ENCODE assay signal across 13 mouse cellular contexts in the genomic region with DNA sequence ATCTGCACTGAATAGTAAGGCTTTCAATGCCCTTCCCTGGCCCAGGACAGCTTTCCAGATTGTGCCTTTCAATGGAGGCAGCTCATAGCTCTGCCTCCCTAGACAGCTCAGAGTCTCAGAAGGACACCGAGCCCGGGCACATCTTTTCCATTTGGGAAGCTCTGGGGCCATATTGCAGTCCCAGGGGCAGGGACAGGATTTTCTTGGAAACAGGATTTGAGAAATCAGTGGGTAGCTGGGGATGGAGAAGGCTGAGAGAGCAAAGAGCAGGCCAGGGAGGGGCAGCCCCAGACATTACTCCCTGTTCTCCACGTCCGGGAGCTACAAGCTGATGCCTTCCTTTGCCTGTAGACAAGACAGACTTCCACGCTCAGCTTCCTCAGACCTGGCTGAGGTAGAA. TPM values are rescaled to one million over a fixed set of nuclear protein-coding genes. Genes with fewer than 3 reads are reported as not detected.
DNase-seq lines count a peak whose midpoint lies in the region; ATAC-seq and TF ChIP-seq lines count a peak whose summit lies in the region.
"Had no signal": no experiment of that assay in that cellular context is flagged by ENCODE, and none has a peak within 500 bp of the region (broad histone marks: within the 10 kb centered on the region; RNA-seq: fewer than 3 reads in every experiment).

No protein-coding gene starts in this region.

- no peak for TF ChIP-seq EP300 in liver, postnatal 0 days (IDR thresholded peaks at IDR 0.05; ENCODE audit: low read depth)

- H3K27me3 ChIP-seq in heart, embryonic 13.5 days (replicated peaks) = no peaks in the 10 kb centered on the region
- no peaks in the 10 kb centered on the region for H3K27me3 ChIP-seq in liver, postnatal 0 days (ENCODE audit: insufficient read depth, low read length)
- H3K27me3 ChIP-seq in limb, embryonic 10.5 days (ENCODE audit: low read depth, poor library complexity, severe bottlenecking) = no peaks in the 10 kb centered on the region
- H3K27me3 ChIP-seq: limb, embryonic 13.5 days had no signal

- H3K36me3 ChIP-seq in heart, embryonic 13.5 days = no peaks in the 10 kb centered on the region
- no peaks in the 10 kb centered on the region for H3K36me3 ChIP-seq in liver, postnatal 0 days (replicated peaks; ENCODE audit: insufficient read depth, low read length)
- H3K36me3 ChIP-seq in limb, embryonic 10.5 days = no peaks in the 10 kb centered on the region
- H3K36me3 ChIP-seq: limb, embryonic 13.5 days had no signal

- no peak for TF ChIP-seq CTCF in liver, postnatal 0 days (IDR thresholded peaks at IDR 0.05; ENCODE audit: low read depth)
- TF ChIP-seq CTCF in bone marrow, adult 2 months (IDR thresholded peaks at IDR 0.05; ENCODE audit: control insufficient read depth, insufficient read depth, low read length) = no peak

- no peak overlapping the region for H3K4me2 ChIP-seq in heart, embryonic 13.5 days
- no peak overlapping the region for H3K4me2 ChIP-seq in liver, postnatal 0 days (ENCODE audit: low read depth, low read length)
- H3K4me2 ChIP-seq: limb, embryonic 13.5 days; lung, embryonic 14.5 days had no signal

- H3K4me1 ChIP-seq in heart, embryonic 13.5 days = peaks cover 63% of the 10 kb centered on the region
- H3K4me1 ChIP-seq in liver, postnatal 0 days (ENCODE audit: insufficient read depth) = peaks cover 17% of the 10 kb centered on the region
- peaks cover 6% of the 10 kb centered on the region for H3K4me1 ChIP-seq in bone marrow, adult 2 months (ENCODE audit: control insufficient read depth, insufficient read depth, low read length)
- peaks cover 41% of the 10 kb centered on the region for H3K4me1 ChIP-seq in limb, embryonic 10.5 days

- WGBS in heart, embryonic 13.5 days = 61% methylated on average over 5 of the region's 5 CpGs
- WGBS in liver, postnatal 0 days (ENCODE audit: insufficient replicate concordance) = 80% methylated on average over 5 of the region's 5 CpGs
- WGBS in bone marrow, adult 2 months = 80% methylated on average over 5 of the region's 5 CpGs
- 78% methylated on average over 5 of the region's 5 CpGs for WGBS in limb, embryonic 10.5 days

- ATAC-seq in heart, embryonic 13.5 days (ENCODE audit: extremely low read depth, insufficient number of reproducible peaks, low FRiP score, low TSS enrichment) = no peak
- no peak for ATAC-seq in liver, postnatal 0 days
- ATAC-seq: CD4-positive, CD25-positive, alpha-beta regulatory T cell, adult 4 months had no signal

- no peak overlapping the region for H3K4me3 ChIP-seq in heart, embryonic 13.5 days
- no peak overlapping the region for H3K4me3 ChIP-seq in liver, postnatal 0 days (ENCODE audit: low read depth, low read length)
- H3K4me3 ChIP-seq in bone marrow, adult 2 months (replicated peaks; ENCODE audit: control insufficient read depth, low read depth, low read length) = no peak overlapping the region
- no peak overlapping the region for H3K4me3 ChIP-seq in limb, embryonic 10.5 days
- H3K4me3 ChIP-seq: erythroblast, embryonic 14.5 days; limb, embryonic 13.5 days had no signal

- intact Hi-C loops in heart, postnatal 36 days (cut with DNase I) = no loop called here

- no peak for DNase-seq in heart, postnatal 36 days
- DNase-seq in liver, postnatal 0 days = no peak
- no peak for DNase-seq in liver
- DNase-seq in limb, embryonic 10.5 days (ENCODE audit: low spot score) = peak; percentile 21
- DNase-seq in lung, postnatal 25 days (ENCODE audit: low spot score) = no peak
- DNase-seq: cerebellum, adult 9-11 months; layer of hippocampus, postnatal 36 days had no signal

- no peaks in the 10 kb centered on the region for H3K9me3 ChIP-seq in heart, embryonic 13.5 days
- no peaks in the 10 kb centered on the region for H3K9me3 ChIP-seq in liver, postnatal 0 days (ENCODE audit: low read length)
- H3K9me3 ChIP-seq in limb, embryonic 10.5 days (replicated peaks) = no peaks in the 10 kb centered on the region
- H3K9me3 ChIP-seq: limb, embryonic 13.5 days had no signal

- TF ChIP-seq POLR2A in bone marrow, adult 2 months (IDR thresholded peaks at IDR 0.05; ENCODE audit: borderline replicate concordance, control insufficient read depth, low read depth, low read length) = no peak

- H3K9ac ChIP-seq in heart, embryonic 13.5 days = peak overlapping the region; percentile 59
- no peak overlapping the region for H3K9ac ChIP-seq in liver, postnatal 0 days (replicated peaks)
- H3K9ac ChIP-seq: lung, embryonic 14.5 days had no signal

- H3K27ac ChIP-seq in heart, embryonic 13.5 days (replicated peaks) = peak overlapping the region; percentile 80
- peak overlapping the region; percentile 30; the same call in 1 of the 2 replicates for H3K27ac ChIP-seq in liver, postnatal 0 days (ENCODE audit: low read depth)
- H3K27ac ChIP-seq in bone marrow, adult 2 months (ENCODE audit: control insufficient read depth, insufficient read depth, low read depth, low read length, poor library complexity) = peak overlapping the region; percentile 18; the same call in 1 of the 2 replicates
- H3K27ac ChIP-seq in limb, embryonic 10.5 days = peak overlapping the region; percentile 33; the same call in 1 of the 2 replicates
- H3K27ac ChIP-seq: limb, embryonic 13.5 days had no signal

RNA-seq across cellular contexts. Expression of gene Ttc7b, which starts 9.0 kb away (rescaled TPM):
- 6.2 and 6.5 TPM in 2 replicates for polyA plus RNA-seq in heart, embryonic 13.5 days (2015; fragmentation: Nextera tagmentation; extraction: Ambion mirVana)
- 10 to 100 TPM; 76.2 to 88.0 TPM for total RNA-seq in heart, postnatal 36 days (2021)
- 2.2 and 3.3 TPM in 2 replicates for polyA plus RNA-seq in liver, postnatal 0 days (2015; fragmentation: Nextera tagmentation; extraction: Ambion mirVana)
- polyA plus RNA-seq in bone marrow, adult 2 months (2011; ENCODE audit: insufficient read depth, insufficient read length, low replicate concordance, missing spikeins) = 2.9 and 26.5 TPM in 2 replicates
- 4.3 and 4.7 TPM in 2 replicates for polyA plus RNA-seq in limb, embryonic 10.5 days (2016; fragmentation: Nextera tagmentation; extraction: Ambion mirVana)

Comparison
In these comparisons a context has a peak if more than half of its experiments do, and no peak if none do; other contexts are left out.
1. H3K27ac ChIP-seq: peak in every context shown above with its lines; median percentile 80 in heart, embryonic 13.5 days; 33 in limb, embryonic 10.5 days; 30 in liver, postnatal 0 days; 18 in bone marrow, adult 2 months.